Mouse (Mus musculus) thymus, adult 2 months (tissue): ENCODE results near the gene Klk1b4.
"Not testable (repeated sequence)": the region's sequence is repeated elsewhere in the genome, so short reads cannot be mapped to it uniquely, and the experiment has no call there.

ENCODE experiments used
- CTCF ChIP-seq: fragments of 200-500 bp; IDR thresholded peaks from 2 replicates; pipeline ENCODE4 v1.5.1; 2012; ENCODE audit warnings: mild to moderate bottlenecking, control low read depth, low read length, moderate library complexity, borderline replicate concordance; ENCODE audit not compliant: control insufficient read depth, poor library complexity, insufficient read depth; ENCODE audit errors: extremely low read depth
- POLR2A ChIP-seq: fragments of 200-500 bp; IDR thresholded peaks from 2 replicates; pipeline ENCODE4 v1.6.1; 2012; ENCODE audit warnings: mild to moderate bottlenecking, low read length, control low read depth, moderate library complexity; ENCODE audit not compliant: control insufficient read depth, poor library complexity, insufficient read depth; ENCODE audit errors: extremely low read depth

DNA sequence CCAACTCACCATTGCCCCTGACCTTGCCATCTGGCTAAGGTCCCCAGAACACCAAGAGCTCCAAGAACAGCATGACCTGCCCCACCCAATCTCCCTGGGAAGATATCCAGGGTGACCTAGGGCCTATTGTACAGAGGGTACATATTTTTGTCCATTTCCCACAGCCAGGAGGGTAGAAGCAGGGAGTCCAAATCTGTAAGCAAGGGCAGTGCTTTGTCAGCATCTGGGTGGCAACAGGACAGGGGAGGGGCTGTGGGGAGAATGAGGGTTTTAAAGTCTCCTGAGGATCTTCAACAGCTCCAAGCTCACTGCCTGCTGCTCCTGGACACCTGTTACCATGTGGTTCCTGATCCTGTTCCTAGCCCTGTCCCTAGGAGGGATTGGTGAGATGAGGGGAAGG, 19.3 kb upstream of the Klk1b4 start, which contains the start of gene Klk1b24:
- not testable (repeated sequence) for TF ChIP-seq POLR2A, CTCF
